14 mouse cellular contexts compared by ENCODE assay signal in the genomic region with DNA sequence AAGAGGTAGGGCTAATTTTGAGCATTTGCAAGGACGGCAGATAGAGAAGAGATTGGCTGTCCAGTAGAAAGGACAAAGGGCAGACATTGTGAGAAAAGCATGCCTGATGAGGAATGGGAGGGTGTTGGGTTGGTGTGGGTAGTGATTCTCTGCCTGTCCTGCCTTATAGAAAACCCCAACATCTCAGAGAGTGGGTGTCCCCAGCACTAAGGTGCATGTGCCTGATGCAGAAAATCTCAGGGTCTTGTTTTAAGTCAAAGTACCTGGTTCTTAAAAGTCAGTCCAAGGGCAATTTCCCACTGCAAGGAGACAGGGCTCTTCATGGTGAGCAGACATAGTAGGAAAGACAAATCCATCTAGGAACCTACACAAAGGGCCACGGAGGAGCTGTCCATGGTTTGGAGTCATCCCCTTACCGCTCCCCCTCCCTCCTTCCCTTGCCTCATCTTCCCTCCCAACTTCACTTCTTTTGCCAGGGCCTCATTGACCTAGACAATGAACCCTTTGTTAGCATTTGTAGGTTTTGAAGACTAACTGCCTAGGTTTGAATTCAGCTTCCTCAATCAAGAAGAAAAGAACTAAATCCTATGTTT. TPM values are rescaled to one million over a fixed set of nuclear protein-coding genes. Genes with fewer than 3 reads are reported as not detected.
DNase-seq lines count a peak whose midpoint lies in the region; ATAC-seq and TF ChIP-seq lines count a peak whose summit lies in the region.
"Had no signal": no experiment of that assay in that cellular context is flagged by ENCODE, and none has a peak within 500 bp of the region (broad histone marks: within the 10 kb centered on the region; RNA-seq: fewer than 3 reads in every experiment).

No protein-coding gene starts in this region.

- no peak overlapping the region for H3K9ac ChIP-seq in hindbrain, embryonic 12.5 days
- H3K9ac ChIP-seq in forebrain, postnatal 0 days: no peak overlapping the region
- H3K9ac ChIP-seq in midbrain, embryonic 16.5 days (ENCODE audit: low read depth, low read length): no peak overlapping the region
- H3K9ac ChIP-seq: liver, postnatal 0 days had no signal

- no peaks in the 10 kb centered on the region for H3K27me3 ChIP-seq in hindbrain, embryonic 12.5 days
- H3K27me3 ChIP-seq in hindbrain, embryonic 10.5 days (ENCODE audit: insufficient read depth, poor library complexity, severe bottlenecking): no peaks in the 10 kb centered on the region
- no peaks in the 10 kb centered on the region for H3K27me3 ChIP-seq in forebrain, postnatal 0 days (ENCODE audit: insufficient read depth, low read length)
- no peaks in the 10 kb centered on the region for H3K27me3 ChIP-seq in midbrain, embryonic 16.5 days (ENCODE audit: control insufficient read depth, insufficient read depth, low read depth, low read length)

- no peaks in the 10 kb centered on the region for H3K9me3 ChIP-seq in hindbrain, embryonic 12.5 days (replicated peaks)
- no peaks in the 10 kb centered on the region for H3K9me3 ChIP-seq in hindbrain, embryonic 10.5 days
- H3K9me3 ChIP-seq in forebrain, postnatal 0 days (ENCODE audit: low read length): no peaks in the 10 kb centered on the region
- no peaks in the 10 kb centered on the region for H3K9me3 ChIP-seq in midbrain, embryonic 16.5 days (replicated peaks; ENCODE audit: control insufficient read depth, low read length, poor library complexity, severe bottlenecking)

- WGBS in hindbrain, embryonic 12.5 days: 41% methylated on average over 3 of the region's 3 CpGs
- whole genome bisulfite sequencing in hindbrain, embryonic 10.5 days: 53% methylated on average over 3 of the region's 3 CpGs
- 41% methylated on average over 3 of the region's 3 CpGs for WGBS in forebrain, postnatal 0 days
- WGBS in midbrain, embryonic 16.5 days: 35% methylated on average over 3 of the region's 3 CpGs

- no peak overlapping the region for H3K4me2 ChIP-seq in hindbrain, embryonic 12.5 days (replicated peaks)
- H3K4me2 ChIP-seq in forebrain, postnatal 0 days (ENCODE audit: low read depth): no peak overlapping the region
- H3K4me2 ChIP-seq in midbrain, embryonic 16.5 days (ENCODE audit: low read length): peak overlapping the region; percentile 22
- H3K4me2 ChIP-seq: heart, embryonic 11.5 days had no signal

- no peak overlapping the region for H3K4me3 ChIP-seq in hindbrain, embryonic 12.5 days
- no peak overlapping the region for H3K4me3 ChIP-seq in hindbrain, embryonic 10.5 days
- no peak overlapping the region for H3K4me3 ChIP-seq in forebrain, postnatal 0 days (ENCODE audit: low read depth, low read length)
- no peak overlapping the region for H3K4me3 ChIP-seq in midbrain, embryonic 16.5 days (ENCODE audit: low read depth, low read length)

- no peak overlapping the region for H3K27ac ChIP-seq in hindbrain, embryonic 12.5 days
- H3K27ac ChIP-seq in hindbrain, embryonic 10.5 days: no peak overlapping the region
- peak overlapping the region; percentile 80; the same call in 1 of the 2 replicates for H3K27ac ChIP-seq in forebrain, postnatal 0 days (ENCODE audit: low read depth, low read length)
- H3K27ac ChIP-seq in midbrain, embryonic 16.5 days (ENCODE audit: low read length): peak overlapping the region; percentile 87

- peaks cover 11% of the 10 kb centered on the region for H3K4me1 ChIP-seq in hindbrain, embryonic 12.5 days
- H3K4me1 ChIP-seq in hindbrain, embryonic 10.5 days (replicated peaks): peaks cover 14% of the 10 kb centered on the region
- H3K4me1 ChIP-seq in forebrain, postnatal 0 days (ENCODE audit: insufficient read depth): peaks cover 17% of the 10 kb centered on the region; the same call in 1 of the 2 replicates
- H3K4me1 ChIP-seq in midbrain, embryonic 16.5 days (ENCODE audit: control insufficient read depth, insufficient read depth, low read length): peaks cover 23% of the 10 kb centered on the region

- no peak for TF ChIP-seq CTCF in forebrain, postnatal 0 days (IDR thresholded peaks at IDR 0.05; ENCODE audit: low read depth)

- DNase-seq in hindbrain, embryonic 10.5 days (ENCODE audit: low spot score): no peak
- DNase-seq in NIH3T3 (ENCODE audit: low read depth): peak; percentile 12
- peak; percentile 14 for DNase-seq in forebrain, postnatal 0 days
- DNase-seq in frontal cortex, postnatal 36 days (ENCODE audit: low spot score in 2 of 2): no peak
- no peak for DNase-seq in ovary, postnatal 10 days (ENCODE audit: low spot score)
- DNase-seq in lung, postnatal 14 days: no peak
- DNase-seq: B cell, adult 2 months; cerebellum, adult 11-12 months; heart, postnatal 36 days; kidney, adult 11 months; liver, postnatal 0 days had no signal

- ATAC-seq in hindbrain, embryonic 12.5 days (ENCODE audit: low FRiP score): peak; percentile 50; the same call in 1 of the 2 replicates
- ATAC-seq in forebrain, postnatal 0 days: peak; percentile 35
- peak; percentile 32; the same call in 1 of the 2 replicates for ATAC-seq in midbrain, embryonic 16.5 days
- ATAC-seq: liver, postnatal 0 days had no signal

- H3K36me3 ChIP-seq in hindbrain, embryonic 12.5 days: no peaks in the 10 kb centered on the region
- H3K36me3 ChIP-seq in hindbrain, embryonic 10.5 days: no peaks in the 10 kb centered on the region
- no peaks in the 10 kb centered on the region for H3K36me3 ChIP-seq in forebrain, postnatal 0 days (ENCODE audit: insufficient read depth)
- H3K36me3 ChIP-seq in midbrain, embryonic 16.5 days (ENCODE audit: control insufficient read depth, insufficient read depth, low read length): no peaks in the 10 kb centered on the region

RNA-seq across cellular contexts. Expression of gene Chd6, which starts 39.6 kb away (rescaled TPM):
- polyA plus RNA-seq in hindbrain, embryonic 12.5 days (2016; fragmentation: Nextera tagmentation; extraction: Ambion mirVana): 42.0 and 48.2 TPM in 2 replicates
- polyA plus RNA-seq in hindbrain, embryonic 10.5 days (2016; fragmentation: Nextera tagmentation; extraction: Ambion mirVana): 25.9 and 29.5 TPM in 2 replicates
- total RNA-seq in forebrain, postnatal 0 days (2014; rRNA removed): 48.0 and 61.0 TPM in 2 replicates
- 11.0 and 20.7 TPM in 2 replicates for polyA plus RNA-seq in forebrain, postnatal 0 days (2015; fragmentation: Nextera tagmentation; extraction: Ambion mirVana)
- polyA plus RNA-seq in midbrain, embryonic 16.5 days (2015; fragmentation: Nextera tagmentation; extraction: Ambion mirVana): 30.8 and 36.9 TPM in 2 replicates

Comparison
In these comparisons a context has a peak if more than half of its experiments do, and no peak if none do; other contexts are left out.
1. H3K27ac ChIP-seq: peak in forebrain, postnatal 0 days (single experiment) and midbrain, embryonic 16.5 days (single experiment); none in hindbrain, embryonic 12.5 days (single experiment) and hindbrain, embryonic 10.5 days (single experiment).
2. DNase-seq: peak in NIH3T3 (single experiment) and forebrain, postnatal 0 days (single experiment); none in hindbrain, embryonic 10.5 days (single experiment), frontal cortex, postnatal 36 days (0 of 2), ovary, postnatal 10 days (single experiment) and lung, postnatal 14 days (single experiment).
3. Peak in every context shown above with its lines, with median percentiles within 50 percentile points of each other: ATAC-seq.